16 mouse cellular contexts compared by ENCODE assay signal in genomic region chr9:57138507-57138906, GRCm38 (mm10).
"Had no signal": no experiment of that assay in that cellular context is flagged by ENCODE, and none has a peak within 500 bp of the region (broad histone marks: within the 10 kb centered on the region; RNA-seq: fewer than 3 reads in every experiment).

No protein-coding gene starts in this region.

- H3K4me1 ChIP-seq: neural tube, embryonic 13.5 days; neural tube, embryonic 15.5 days; stomach, embryonic 15.5 days had no signal

- H3K9me3 ChIP-seq: neural tube, embryonic 13.5 days; neural tube, embryonic 15.5 days; stomach, embryonic 15.5 days had no signal

- H3K4me2 ChIP-seq: neural tube, embryonic 13.5 days; neural tube, embryonic 15.5 days; stomach, embryonic 15.5 days had no signal

- H3K4me3 ChIP-seq: neural tube, embryonic 13.5 days; neural tube, embryonic 15.5 days; stomach, embryonic 15.5 days had no signal

- H3K9ac ChIP-seq: neural tube, embryonic 13.5 days; neural tube, embryonic 15.5 days; stomach, embryonic 15.5 days had no signal

- DNase-seq: retina, postnatal 1 day; right cerebral cortex, adult 18-20 months; right cerebral cortex, postnatal 14 days; right cerebral cortex, postnatal 25 days; right cerebral cortex, postnatal 4 days; spleen, adult 18-20 months; thymus, adult 18-20 months; thymus, adult 2 months; thymus, postnatal 14 days; thymus, postnatal 25 days; thymus, postnatal 36 days; thymus, postnatal 4 days had no signal

- H3K27me3 ChIP-seq: neural tube, embryonic 13.5 days; neural tube, embryonic 15.5 days; stomach, embryonic 15.5 days had no signal

- H3K27ac ChIP-seq: neural tube, embryonic 13.5 days; neural tube, embryonic 15.5 days; stomach, embryonic 15.5 days; stomach, postnatal 0 days had no signal
